Mouse (Mus musculus) testis, postnatal 10 days (tissue): Measurements from ENCODE around the gene Fam234a.
"Not testable (repeated sequence)": the region's sequence is repeated elsewhere in the genome, so short reads cannot be mapped to it uniquely, and the experiment has no call there.

Experiments used
- DNase-seq: peaks from one replicate; pipeline ENCODE4 v3.0.0; 2021; ENCODE audit warnings: low spot score

Fam234a gene

GRCm38 (mm10) chr17:26244101-26244841 lies at the start of gene Fam234a:
Fam234a (minus strand) TSS chr17:26244242.
- DNase-seq: peak; percentile 97

GRCm38 (mm10) chr17:26289475-26289874 lies 45.4 kb upstream of the Fam234a start:
- DNase-seq: no peak

GRCm38 (mm10) chr17:26286199-26286955 lies 42.3 kb upstream of the Fam234a start:
- DNase-seq: no peak

- DNase-seq: peak; percentile 46
Observed at GRCm38 (mm10) chr17:26276711-26277110, 32.7 kb upstream of the Fam234a start.

- DNase-seq: no peak
Observed at GRCm38 (mm10) chr17:26275933-26276332, 31.9 kb upstream of the Fam234a start.

- no peak for DNase-seq
Observed at GRCm38 (mm10) chr17:26272586-26272985, 28.5 kb upstream of the Fam234a start.

- DNase-seq: not testable (repeated sequence)
Observed at GRCm38 (mm10) chr17:26269577-26269976, 25.5 kb upstream of the Fam234a start.

- DNase-seq: no peak
Observed at GRCm38 (mm10) chr17:26268851-26269250, 24.8 kb upstream of the Fam234a start.

GRCm38 (mm10) chr17:26262384-26262783 lies 18.3 kb upstream of the Fam234a start:
- DNase-seq: no peak

- no peak for DNase-seq
Observed at GRCm38 (mm10) chr17:26261826-26262225, 17.8 kb upstream of the Fam234a start.

GRCm38 (mm10) chr17:26255313-26255712 lies 11.3 kb upstream of the Fam234a start:
- no peak for DNase-seq

GRCm38 (mm10) chr17:26253399-26253798 lies 9.4 kb upstream of the Fam234a start:
- no peak for DNase-seq

GRCm38 (mm10) chr17:26252539-26253251 lies 8.7 kb upstream of the Fam234a start, which contains the start of gene Luc7l:
Luc7l (plus strand) TSS chr17:26252896.
- peak; percentile 94 for DNase-seq

GRCm38 (mm10) chr17:26251886-26252538 lies 8.0 kb upstream of the Fam234a start:
- no peak for DNase-seq

GRCm38 (mm10) chr17:26243471-26244100 lies 456 bp downstream of the Fam234a start:
- DNase-seq: peak; percentile 82

GRCm38 (mm10) chr17:26240990-26241389 lies 3.1 kb downstream of the Fam234a start:
- no peak for DNase-seq

GRCm38 (mm10) chr17:26240120-26240790 lies 3.8 kb downstream of the Fam234a start:
- no peak for DNase-seq

GRCm38 (mm10) chr17:26239551-26239950 lies 4.5 kb downstream of the Fam234a start:
- DNase-seq: no peak

- DNase-seq: no peak
Observed at GRCm38 (mm10) chr17:26237667-26238066, 6.4 kb downstream of the Fam234a start.

GRCm38 (mm10) chr17:26235077-26235815 lies 8.8 kb downstream of the Fam234a start:
- DNase-seq: no peak
